Mouse (Mus musculus): ENCODE measurements at regions not wholly inside any gene's neighbourhood (a gene's known extent, or its start where the extent isn't known, plus 50 kb on each side); places are given as distances from the start of the nearest gene placed in this dataset.

DNA sequence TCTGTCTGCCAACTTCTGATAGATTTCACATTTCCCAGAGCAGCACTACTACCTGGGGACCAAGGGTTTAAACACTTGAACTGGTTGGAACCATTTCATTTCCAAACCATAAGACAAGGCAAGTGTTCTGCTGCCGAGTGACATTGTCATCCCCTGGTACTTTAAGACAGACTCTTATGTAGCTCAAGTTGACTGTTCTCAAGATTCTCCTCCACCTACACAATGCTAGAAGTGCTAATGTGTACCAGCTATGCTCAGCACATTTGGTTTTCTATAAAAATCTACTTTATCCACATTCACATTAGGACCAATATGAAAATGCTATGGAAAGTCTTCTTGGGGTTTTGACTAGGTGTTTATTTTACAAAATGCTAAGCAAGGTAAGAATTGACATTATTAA is 357.3 kb downstream of the Trib2 start:
- no peak for TF ChIP-seq CTCF (IDR thresholded peaks at IDR 0.05; ENCODE audit: low read depth)
- no peak for TF ChIP-seq EP300 (IDR thresholded peaks at IDR 0.05; ENCODE audit: low read depth)
